26 mouse cellular contexts compared by ENCODE assay signal in genomic region chr7:109694576-109695338, GRCm38 (mm10). TPM values are rescaled to one million over a fixed set of nuclear protein-coding genes. Genes with fewer than 3 reads are reported as not detected.
"Had no signal": no experiment of that assay in that cellular context is flagged by ENCODE, and none has a peak within 500 bp of the region (broad histone marks: within the 10 kb centered on the region; RNA-seq: fewer than 3 reads in every experiment).

No protein-coding gene starts in this region.

- H3K4me2 ChIP-seq: kidney, embryonic 15.5 days; limb, embryonic 13.5 days; liver, embryonic 12.5 days; liver, embryonic 15.5 days; lung, embryonic 15.5 days; midbrain, embryonic 13.5 days; neural tube, embryonic 13.5 days had no signal

- ATAC-seq: liver, embryonic 12.5 days; midbrain, embryonic 13.5 days; midbrain, embryonic 16.5 days had no signal

- H3K36me3 ChIP-seq: kidney, embryonic 15.5 days; limb, embryonic 10.5 days; limb, embryonic 13.5 days; liver, embryonic 12.5 days; liver, embryonic 15.5 days; lung, embryonic 15.5 days; midbrain, embryonic 10.5 days; midbrain, embryonic 13.5 days; neural tube, embryonic 13.5 days had no signal

- H3K9me3 ChIP-seq: kidney, embryonic 15.5 days; limb, embryonic 10.5 days; limb, embryonic 13.5 days; liver, embryonic 12.5 days; liver, embryonic 15.5 days; lung, embryonic 15.5 days; midbrain, embryonic 10.5 days; midbrain, embryonic 13.5 days; neural tube, embryonic 13.5 days had no signal

- DNase-seq: kidney, adult 8-10 months; kidney, postnatal 10 days; kidney, postnatal 36 days; layer of hippocampus, adult 9-11 months; liver; lung, adult 18-20 months; lung, postnatal 10 days; lung, postnatal 36 days; retina, postnatal 1 day; right cerebral cortex, postnatal 25 days; spleen, adult 18-20 months; thymus, adult 2 months; thymus, postnatal 14 days had no signal

- H3K27ac ChIP-seq: kidney, embryonic 15.5 days; layer of hippocampus, adult 2 months; limb, embryonic 10.5 days; limb, embryonic 13.5 days; liver, embryonic 12.5 days; liver, embryonic 15.5 days; lung, embryonic 15.5 days; midbrain, embryonic 10.5 days; midbrain, embryonic 13.5 days; neural tube, embryonic 13.5 days had no signal

- H3K4me1 ChIP-seq: limb, embryonic 10.5 days; limb, embryonic 13.5 days; liver, embryonic 15.5 days; midbrain, embryonic 13.5 days; neural tube, embryonic 13.5 days had no signal

- H3K9ac ChIP-seq: kidney, embryonic 15.5 days; limb, embryonic 13.5 days; liver, embryonic 12.5 days; liver, embryonic 15.5 days; lung, embryonic 15.5 days; midbrain, embryonic 13.5 days; neural tube, embryonic 13.5 days had no signal

- H3K27me3 ChIP-seq: kidney, embryonic 15.5 days; limb, embryonic 13.5 days; liver, embryonic 12.5 days; lung, embryonic 15.5 days; midbrain, embryonic 13.5 days; neural tube, embryonic 13.5 days had no signal

- H3K4me3 ChIP-seq: kidney, embryonic 15.5 days; layer of hippocampus, adult 2 months; limb, embryonic 10.5 days; limb, embryonic 13.5 days; liver, embryonic 12.5 days; liver, embryonic 15.5 days; lung, embryonic 15.5 days; megakaryocyte, embryonic 14.5 days; midbrain, embryonic 10.5 days; midbrain, embryonic 13.5 days; myocyte; neural tube, embryonic 13.5 days had no signal

RNA-seq across cellular contexts. Expression of gene BC051019, which starts 28.9 kb away (rescaled TPM):
- polyA plus RNA-seq: kidney, embryonic 15.5 days; limb, embryonic 10.5 days; midbrain, embryonic 13.5 days had no signal

RNA-seq across cellular contexts. Expression of gene Ascl3, which starts 36.8 kb away (rescaled TPM):
- polyA plus RNA-seq: kidney, embryonic 15.5 days; limb, embryonic 13.5 days; liver, embryonic 12.5 days; liver, embryonic 15.5 days; midbrain, embryonic 10.5 days had no signal
